Mouse (Mus musculus) layer of hippocampus, postnatal 36 days (tissue): ENCODE measurements at regions not wholly inside any gene's neighbourhood (a gene's known extent, or its start where the extent isn't known, plus 50 kb on each side); places are given as distances from the start of the nearest gene placed in this dataset.

Source experiments
- DNase-seq, 2 experiments: peaks; one replicate each; pipeline ENCODE4 v3.0.0; 2022

DNA sequence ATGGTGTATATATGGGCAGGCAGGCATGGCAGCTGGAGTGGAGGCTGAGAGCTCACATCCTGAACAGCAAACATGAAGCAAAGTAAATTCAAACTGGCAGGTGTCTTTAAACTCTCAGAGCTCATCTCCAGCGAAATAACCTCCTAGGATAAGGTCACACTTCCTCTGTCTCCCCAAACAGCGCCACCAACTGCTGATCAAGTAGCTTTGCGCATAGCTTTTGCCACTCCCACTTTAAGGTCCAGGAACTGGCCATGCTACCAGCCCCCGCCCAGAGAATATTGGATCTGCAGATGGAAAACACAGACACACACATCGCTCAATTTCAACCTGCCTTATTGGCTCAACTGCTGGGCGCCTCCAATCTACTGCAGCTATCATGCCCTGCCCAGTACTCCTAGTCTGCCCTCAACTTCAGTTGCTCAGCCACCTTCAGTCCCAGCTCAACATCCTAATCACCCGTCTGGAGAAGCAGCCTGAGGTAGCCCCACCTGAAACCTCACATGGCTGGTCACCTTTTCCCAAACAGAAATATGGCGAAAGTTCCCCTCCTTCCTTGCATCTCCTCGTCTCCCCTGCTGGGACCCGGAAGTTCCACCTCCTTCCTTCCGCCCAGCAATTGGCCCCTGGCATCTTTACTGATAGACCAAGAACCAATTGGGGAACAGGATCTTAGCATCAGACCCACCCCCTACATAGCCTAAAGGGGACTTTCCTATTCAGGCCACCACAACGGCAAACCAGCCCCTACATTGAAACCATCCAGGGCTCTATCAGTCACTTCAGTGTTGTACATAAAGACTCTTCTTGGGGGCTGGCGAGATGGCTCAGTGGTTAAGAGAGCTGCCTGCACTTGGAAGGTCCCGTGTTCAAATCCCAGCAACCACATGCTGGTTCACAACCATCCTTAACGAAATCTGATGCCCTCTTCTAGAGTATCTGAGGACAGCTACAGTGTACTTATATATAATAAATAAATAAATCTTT lies 70.4 kb upstream of the Slc38a4 start:
- no peak for DNase-seq

DNA sequence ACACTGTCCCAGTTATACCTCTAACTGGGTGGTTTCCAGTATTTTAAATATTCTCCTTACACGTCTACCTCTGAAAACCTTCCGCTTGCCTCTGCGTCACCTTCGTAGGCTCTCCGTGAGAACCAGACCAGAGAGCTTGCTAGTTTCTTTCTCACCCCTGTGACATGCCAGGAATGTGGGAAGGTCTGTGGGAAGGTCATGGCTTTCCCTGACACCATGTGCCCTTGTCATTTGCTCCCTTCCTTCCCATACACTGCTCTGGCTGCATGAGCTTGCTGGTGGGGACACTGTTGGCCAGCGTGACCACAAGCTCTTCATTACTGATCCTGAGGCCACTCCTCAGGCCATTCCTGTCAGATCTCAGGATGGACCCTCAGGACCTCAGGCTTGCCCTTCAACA lies 66.5 kb upstream of the Slc38a4 start:
- DNase-seq, result no peak

DNA sequence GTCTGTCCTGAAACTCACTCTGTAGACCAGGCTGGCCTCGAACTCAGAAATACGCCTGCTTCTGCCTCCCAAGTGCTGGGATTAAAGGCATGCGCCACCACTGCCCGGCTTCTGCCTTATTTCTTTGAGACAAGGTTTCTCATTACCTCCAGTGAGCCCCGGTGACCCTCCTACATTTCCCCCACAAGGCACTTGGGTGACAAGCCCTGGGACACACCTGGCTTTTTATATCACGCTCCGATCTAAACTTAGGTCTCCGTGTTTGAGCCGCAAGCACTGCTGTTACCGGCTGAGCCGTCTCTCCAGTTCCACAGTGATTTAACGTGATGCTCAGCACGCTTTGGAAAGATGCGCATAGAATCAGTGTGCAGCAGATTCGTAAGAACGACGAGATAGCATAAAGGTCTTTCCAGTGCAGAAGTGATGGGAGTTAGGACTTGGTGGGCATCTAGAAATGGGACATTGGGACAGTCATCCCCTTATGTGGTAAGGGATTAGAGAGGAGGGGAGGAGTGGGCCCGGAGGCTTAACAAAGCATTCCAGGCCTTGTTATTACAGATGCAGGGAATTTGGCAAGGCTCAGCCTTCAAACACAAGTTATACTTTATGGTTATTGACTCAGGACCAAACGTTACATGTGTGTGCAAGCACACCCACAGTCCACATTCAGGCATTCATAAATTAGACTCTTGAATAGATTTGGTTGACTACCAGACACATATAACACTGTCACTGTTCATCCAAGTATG lies 56.9 kb upstream of the Slc38a4 start:
- no peak for DNase-seq

DNA sequence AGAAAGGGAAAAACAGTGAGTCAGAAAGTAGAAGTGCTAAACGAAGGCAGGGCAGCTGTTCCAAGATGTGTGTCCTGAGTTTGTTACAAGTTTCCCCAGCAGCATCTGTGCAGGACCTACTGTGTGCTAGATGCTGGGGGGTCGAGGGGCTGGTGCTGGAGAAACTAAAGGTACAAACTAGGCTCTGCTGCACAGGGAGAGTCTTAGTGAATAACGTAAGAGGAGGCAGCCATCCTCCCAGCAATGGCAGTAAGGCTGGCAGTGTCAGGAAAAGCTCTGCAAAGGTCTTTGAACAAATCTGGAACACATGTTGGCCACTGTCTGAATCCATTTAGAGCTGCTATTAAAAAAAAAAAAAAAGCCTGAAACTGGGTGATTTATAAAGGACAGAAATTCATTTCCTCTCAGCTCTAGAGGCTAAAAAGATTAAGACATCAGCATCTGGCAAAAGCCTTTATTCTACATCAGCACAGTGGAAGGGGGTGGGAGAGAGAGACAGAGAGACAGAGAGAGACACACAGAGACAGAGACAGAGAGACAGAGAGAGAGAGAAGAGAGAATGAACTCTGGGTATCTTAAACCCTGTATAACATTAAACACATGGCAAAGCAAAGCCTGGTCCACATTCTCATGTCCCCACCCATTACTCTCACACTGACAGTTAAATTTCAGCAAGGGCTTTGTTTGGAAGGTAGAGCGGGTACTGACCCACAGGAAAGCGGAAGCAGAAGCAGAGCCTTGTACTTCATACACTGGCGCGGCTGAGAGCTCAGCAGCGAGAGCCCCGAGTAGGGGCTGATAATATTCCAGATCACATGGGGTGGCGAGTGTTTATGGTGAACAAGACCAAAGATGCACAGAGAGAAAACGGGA lies 55.8 kb upstream of the Slc38a4 start:
- DNase-seq, result no peak

DNA sequence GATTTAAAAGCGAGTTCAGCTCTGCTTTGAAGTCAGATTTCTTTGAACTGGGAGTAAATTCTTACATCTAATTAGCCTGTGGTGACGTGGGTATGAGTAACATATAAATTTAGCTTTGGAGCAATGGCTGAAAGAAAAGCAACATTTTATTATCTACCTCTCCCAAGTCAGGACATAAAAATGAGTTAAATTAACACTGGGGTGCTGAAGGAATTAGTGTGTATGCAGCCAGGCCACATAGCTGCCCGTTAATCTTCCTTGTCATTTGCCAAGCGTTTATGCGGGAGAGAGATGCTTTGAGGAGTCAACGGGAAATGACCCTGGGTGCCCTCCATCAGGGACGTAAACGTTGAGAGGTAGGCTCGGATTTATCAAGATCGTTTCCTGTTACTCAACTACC lies 52.0 kb upstream of the Slc38a4 start:
- DNase-seq, result no peak

DNA sequence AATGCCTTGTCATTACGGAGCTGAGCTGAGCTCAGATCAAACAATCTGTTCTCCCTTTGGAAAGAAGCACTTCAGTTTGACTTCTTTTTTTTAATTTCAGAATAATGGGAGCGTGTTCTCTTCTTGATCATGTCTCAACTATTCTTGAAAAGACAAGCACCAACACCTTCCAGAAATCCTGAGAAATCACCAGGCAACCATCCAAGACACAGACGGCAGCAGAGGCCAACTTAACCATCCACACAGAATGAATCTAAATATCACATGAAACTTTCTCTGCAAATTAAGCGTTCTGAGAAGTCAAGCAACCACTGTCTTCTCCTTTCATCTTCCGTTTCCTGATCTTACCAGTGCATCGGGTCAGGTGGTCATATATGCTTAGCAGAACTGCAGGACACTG lies 50.8 kb upstream of the Slc38a4 start:
- DNase-seq, result no peak
